In genomic region chr13:115347022-115347398, GRCm38 (mm10) we compare ENCODE assay signal across 11 mouse cellular contexts.
DNase-seq lines count a peak whose midpoint lies in the region; ATAC-seq and TF ChIP-seq lines count a peak whose summit lies in the region.
"Had no signal": no experiment of that assay in that cellular context is flagged by ENCODE, and none has a peak within 500 bp of the region (broad histone marks: within the 10 kb centered on the region; RNA-seq: fewer than 3 reads in every experiment).

No protein-coding gene starts in this region.

- H3K36me3 ChIP-seq in kidney, embryonic 15.5 days: no peaks in the 10 kb centered on the region
- H3K36me3 ChIP-seq in testis, adult 2 months (ENCODE audit: control insufficient read depth, insufficient read depth, low read length): no peaks in the 10 kb centered on the region
- no peaks in the 10 kb centered on the region for H3K36me3 ChIP-seq in limb, embryonic 14.5 days (ENCODE audit: control insufficient read depth, insufficient read depth, low read length)
- H3K36me3 ChIP-seq: heart, embryonic 13.5 days had no signal

- no peak for ATAC-seq in kidney, embryonic 15.5 days (replicated peaks; ENCODE audit: low FRiP score)
- ATAC-seq in limb, embryonic 14.5 days (ENCODE audit: low FRiP score, low read depth): no peak
- ATAC-seq in megakaryocyte progenitor cell, adult 5-6 weeks (replicated peaks; ENCODE audit: poor library complexity): no peak
- ATAC-seq: CD4-positive, CD25-positive, alpha-beta regulatory T cell, adult 4 months had no signal

- no peak for DNase-seq in kidney, postnatal 10 days
- no peak for DNase-seq in testis, postnatal 10 days (ENCODE audit: low spot score)
- DNase-seq in limb, embryonic 14.5 days (ENCODE audit: low spot score): no peak
- DNase-seq in adrenal gland, postnatal 14 days: no peak
- DNase-seq: cerebellum, adult 9-10 months; gastrocnemius, postnatal 25 days had no signal

- no peaks in the 10 kb centered on the region for H3K9me3 ChIP-seq in kidney, embryonic 15.5 days (replicated peaks)
- H3K9me3 ChIP-seq in limb, embryonic 14.5 days (ENCODE audit: control insufficient read depth, low read length): no peaks in the 10 kb centered on the region
- H3K9me3 ChIP-seq: heart, embryonic 13.5 days had no signal

- peak overlapping the region; percentile 7; the same call in 1 of the 2 replicates for H3K4me3 ChIP-seq in kidney, embryonic 15.5 days (replicated peaks)
- peak overlapping the region; percentile 13; the same call in 1 of the 2 replicates for H3K4me3 ChIP-seq in testis, adult 2 months (ENCODE audit: control insufficient read depth, low read depth, low read length)
- H3K4me3 ChIP-seq in limb, embryonic 14.5 days (replicated peaks; ENCODE audit: low read length): peak overlapping the region; percentile 25
- H3K4me3 ChIP-seq: heart, embryonic 13.5 days had no signal

- WGBS in kidney, embryonic 15.5 days: 61% methylated on average over 6 of the region's 6 CpGs
- WGBS in limb, embryonic 14.5 days: 30% methylated on average over 6 of the region's 6 CpGs

- peak overlapping the region; percentile 49 for H3K4me2 ChIP-seq in kidney, embryonic 15.5 days
- H3K4me2 ChIP-seq in limb, embryonic 14.5 days (replicated peaks; ENCODE audit: low read depth, low read length, severe bottlenecking): peak overlapping the region; percentile 51
- H3K4me2 ChIP-seq: heart, embryonic 13.5 days had no signal

- peaks cover 10% of the 10 kb centered on the region for H3K4me1 ChIP-seq in kidney, embryonic 15.5 days
- no peaks in the 10 kb centered on the region for H3K4me1 ChIP-seq in testis, adult 2 months (ENCODE audit: control insufficient read depth, insufficient read depth, low read length)
- 0 out of 2 replicates have a peak, but pooled peaks cover 7% of the 10 kb centered on the region for H3K4me1 ChIP-seq in limb, embryonic 14.5 days (ENCODE audit: control insufficient read depth, insufficient read depth, low read length)
- H3K4me1 ChIP-seq: heart, embryonic 13.5 days had no signal

- H3K27me3 ChIP-seq in kidney, embryonic 15.5 days: no peaks in the 10 kb centered on the region
- no peaks in the 10 kb centered on the region for H3K27me3 ChIP-seq in testis, adult 2 months (ENCODE audit: control insufficient read depth, insufficient read depth, low read length)
- H3K27me3 ChIP-seq in limb, embryonic 14.5 days (ENCODE audit: control insufficient read depth, insufficient read depth, low read length): no peaks in the 10 kb centered on the region
- H3K27me3 ChIP-seq: heart, embryonic 13.5 days had no signal

- no peak for TF ChIP-seq CTCF in testis, adult 2 months (IDR thresholded peaks at IDR 0.05; ENCODE audit: control insufficient read depth, insufficient read depth, insufficient replicate concordance, low read depth, low read length)

- H3K9ac ChIP-seq in kidney, embryonic 15.5 days: no peak overlapping the region
- peak overlapping the region; percentile 40; the same call in 1 of the 2 replicates for H3K9ac ChIP-seq in limb, embryonic 14.5 days (ENCODE audit: low read depth, low read length, severe bottlenecking)
- H3K9ac ChIP-seq: heart, embryonic 13.5 days had no signal

- no peak overlapping the region for H3K27ac ChIP-seq in kidney, embryonic 15.5 days
- H3K27ac ChIP-seq in testis, adult 2 months (ENCODE audit: control insufficient read depth, insufficient read depth, low read depth, low read length): no peak overlapping the region
- H3K27ac ChIP-seq in limb, embryonic 14.5 days (replicated peaks; ENCODE audit: low read depth, low read length): no peak overlapping the region
- H3K27ac ChIP-seq: heart, embryonic 13.5 days had no signal

- TF ChIP-seq POLR2A in testis, adult 2 months (IDR thresholded peaks at IDR 0.05; ENCODE audit: control insufficient read depth, low read depth, low read length): no peak
- TF ChIP-seq POLR2A in limb, embryonic 14.5 days (IDR thresholded peaks at IDR 0.05; ENCODE audit: borderline replicate concordance, extremely low read depth, insufficient read depth, insufficient read length): no peak
